Mouse (Mus musculus): ENCODE results near the gene Fchsd2. TPM values are rescaled to one million over a fixed set of nuclear protein-coding genes. Genes with fewer than 3 reads are reported as not detected.
"Not testable (repeated sequence)": the region's sequence is repeated elsewhere in the genome, so short reads cannot be mapped to it uniquely, and the experiment has no call there.

Fchsd2 gene
- polyA plus RNA-seq, 1 experiment from 2014 or later, result 51.6 TPM

GRCm38 (mm10) chr7:101144222-101144621 lies 51.6 kb downstream of the Fchsd2 start:
- H3K36me3 ChIP-seq (ENCODE audit: control insufficient read depth, insufficient read depth, low read length), result no peaks in the 10 kb centered on the region
- H3K4me2 ChIP-seq (ENCODE audit: low read depth, low read length), result no peak overlapping the region
- H3K4me3 ChIP-seq (ENCODE audit: low read depth, low read length), result no peak overlapping the region
- WGBS, result 92% methylated on average over 2 of the region's 2 CpGs
- ATAC-seq (ENCODE audit: low read depth), result no peak
- H3K9me3 ChIP-seq (ENCODE audit: control insufficient read depth, low read length), result no peaks in the 10 kb centered on the region
- no peak overlapping the region for H3K27ac ChIP-seq (ENCODE audit: low read depth, low read length)
- H3K9ac ChIP-seq (replicated peaks; ENCODE audit: low read depth, low read length), result no peak overlapping the region
- H3K27me3 ChIP-seq (ENCODE audit: control insufficient read depth, insufficient read depth, low read length), result no peaks in the 10 kb centered on the region
- no peaks in the 10 kb centered on the region for H3K4me1 ChIP-seq (ENCODE audit: control insufficient read depth, insufficient read depth, low read length)

- Histone ChIP-seq H3K4me2 (ENCODE audit: low read depth, low read length) (no peak overlapping the region), H3K36me3 (ENCODE audit: control insufficient read depth, insufficient read depth, low read length) (no peaks in the 10 kb centered on the region), H3K27ac (ENCODE audit: low read depth, low read length) (no peak overlapping the region), H3K27me3 (ENCODE audit: control insufficient read depth, insufficient read depth, low read length) (no peaks in the 10 kb centered on the region), H3K9ac (replicated peaks; ENCODE audit: low read depth, low read length) (no peak overlapping the region), H3K9me3 (ENCODE audit: control insufficient read depth, low read length) (no peaks in the 10 kb centered on the region), H3K4me3 (ENCODE audit: low read depth, low read length) (no peak overlapping the region), H3K4me1 (ENCODE audit: control insufficient read depth, insufficient read depth, low read length) (no peaks in the 10 kb centered on the region)
- no peak for ATAC-seq (ENCODE audit: low read depth)
- WGBS, result 79% methylated on average over 3 of the region's 3 CpGs
Observed at GRCm38 (mm10) chr7:101149039-101149438, 56.4 kb downstream of the Fchsd2 start.

GRCm38 (mm10) chr7:101154883-101155282 lies 62.2 kb downstream of the Fchsd2 start:
- WGBS, result 95% methylated on average over 15 of the region's 15 CpGs
- not testable (repeated sequence) for H3K4me1 ChIP-seq (ENCODE audit: control insufficient read depth, insufficient read depth, low read length); ATAC-seq (ENCODE audit: low read depth); H3K9ac ChIP-seq (replicated peaks; ENCODE audit: low read depth, low read length); H3K36me3 ChIP-seq (ENCODE audit: control insufficient read depth, insufficient read depth, low read length); H3K4me3 ChIP-seq (ENCODE audit: low read depth, low read length); H3K27me3 ChIP-seq (ENCODE audit: control insufficient read depth, insufficient read depth, low read length); H3K4me2 ChIP-seq (ENCODE audit: low read depth, low read length); H3K9me3 ChIP-seq (ENCODE audit: control insufficient read depth, low read length); H3K27ac ChIP-seq (ENCODE audit: low read depth, low read length)

- no peak overlapping the region for H3K9ac ChIP-seq (replicated peaks; ENCODE audit: low read depth, low read length)
- no peak overlapping the region for H3K4me2 ChIP-seq (ENCODE audit: low read depth, low read length)
- no peaks in the 10 kb centered on the region for H3K27me3 ChIP-seq (ENCODE audit: control insufficient read depth, insufficient read depth, low read length)
- ATAC-seq (ENCODE audit: low read depth), result no peak
- H3K4me1 ChIP-seq (ENCODE audit: control insufficient read depth, insufficient read depth, low read length), result no peaks in the 10 kb centered on the region
- no peaks in the 10 kb centered on the region for H3K9me3 ChIP-seq (ENCODE audit: control insufficient read depth, low read length)
- H3K4me3 ChIP-seq (ENCODE audit: low read depth, low read length), result no peak overlapping the region
- H3K36me3 ChIP-seq (ENCODE audit: control insufficient read depth, insufficient read depth, low read length), result no peaks in the 10 kb centered on the region
- no peak overlapping the region for H3K27ac ChIP-seq (ENCODE audit: low read depth, low read length)
- WGBS, result 86% methylated on average over 3 of the region's 3 CpGs
Observed at GRCm38 (mm10) chr7:101155284-101155683, 62.6 kb downstream of the Fchsd2 start.

GRCm38 (mm10) chr7:101160266-101160665 lies 67.6 kb downstream of the Fchsd2 start:
- no peak for ATAC-seq (ENCODE audit: low read depth)
- Histone ChIP-seq H3K4me1 (ENCODE audit: control insufficient read depth, insufficient read depth, low read length) (no peaks in the 10 kb centered on the region), H3K4me3 (ENCODE audit: low read depth, low read length) (no peak overlapping the region), H3K36me3 (ENCODE audit: control insufficient read depth, insufficient read depth, low read length) (no peaks in the 10 kb centered on the region), H3K27ac (ENCODE audit: low read depth, low read length) (no peak overlapping the region), H3K27me3 (ENCODE audit: control insufficient read depth, insufficient read depth, low read length) (no peaks in the 10 kb centered on the region), H3K9ac (replicated peaks; ENCODE audit: low read depth, low read length) (no peak overlapping the region), H3K9me3 (ENCODE audit: control insufficient read depth, low read length) (no peaks in the 10 kb centered on the region), H3K4me2 (ENCODE audit: low read depth, low read length) (no peak overlapping the region)
- 20% methylated on average over 2 of the region's 2 CpGs for WGBS

- WGBS, result 89% methylated on average over 1 of the region's 1 CpGs
Observed at GRCm38 (mm10) chr7:101162781-101163180, 70.1 kb downstream of the Fchsd2 start.

GRCm38 (mm10) chr7:101163878-101164277 lies 71.2 kb downstream of the Fchsd2 start:
- no peaks in the 10 kb centered on the region for H3K4me1 ChIP-seq (ENCODE audit: control insufficient read depth, insufficient read depth, low read length)
- no peak overlapping the region for H3K27ac ChIP-seq (ENCODE audit: low read depth, low read length)
- H3K36me3 ChIP-seq (ENCODE audit: control insufficient read depth, insufficient read depth, low read length), result no peaks in the 10 kb centered on the region
- no peak overlapping the region for H3K4me2 ChIP-seq (ENCODE audit: low read depth, low read length)
- ATAC-seq (ENCODE audit: low read depth), result no peak
- WGBS, result 83% methylated on average over 4 of the region's 4 CpGs
- H3K9me3 ChIP-seq (ENCODE audit: control insufficient read depth, low read length), result no peaks in the 10 kb centered on the region
- H3K27me3 ChIP-seq (ENCODE audit: control insufficient read depth, insufficient read depth, low read length), result no peaks in the 10 kb centered on the region
- H3K9ac ChIP-seq (replicated peaks; ENCODE audit: low read depth, low read length), result no peak overlapping the region
- no peak overlapping the region for H3K4me3 ChIP-seq (ENCODE audit: low read depth, low read length)

More at GRCm38 (mm10) chr7:101162781-101163180, 70.1 kb downstream of the Fchsd2 start:
- Histone ChIP-seq H3K9me3 (ENCODE audit: control insufficient read depth, low read length) (no peaks in the 10 kb centered on the region), H3K36me3 (ENCODE audit: control insufficient read depth, insufficient read depth, low read length) (no peaks in the 10 kb centered on the region), H3K9ac (replicated peaks; ENCODE audit: low read depth, low read length) (no peak overlapping the region), H3K4me2 (ENCODE audit: low read depth, low read length) (no peak overlapping the region), H3K27ac (ENCODE audit: low read depth, low read length) (no peak overlapping the region), H3K27me3 (ENCODE audit: control insufficient read depth, insufficient read depth, low read length) (no peaks in the 10 kb centered on the region), H3K4me3 (ENCODE audit: low read depth, low read length) (no peak overlapping the region), H3K4me1 (ENCODE audit: control insufficient read depth, insufficient read depth, low read length) (no peaks in the 10 kb centered on the region)
- no peak for ATAC-seq (ENCODE audit: low read depth)

- WGBS, result 34% methylated on average over 2 of the region's 2 CpGs
- Histone ChIP-seq H3K9me3 (ENCODE audit: control insufficient read depth, low read length) (no peaks in the 10 kb centered on the region), H3K4me2 (ENCODE audit: low read depth, low read length) (no peak overlapping the region), H3K4me1 (ENCODE audit: control insufficient read depth, insufficient read depth, low read length) (no peaks in the 10 kb centered on the region), H3K27ac (ENCODE audit: low read depth, low read length) (no peak overlapping the region), H3K9ac (replicated peaks; ENCODE audit: low read depth, low read length) (no peak overlapping the region), H3K36me3 (ENCODE audit: control insufficient read depth, insufficient read depth, low read length) (no peaks in the 10 kb centered on the region), H3K4me3 (ENCODE audit: low read depth, low read length) (no peak overlapping the region), H3K27me3 (ENCODE audit: control insufficient read depth, insufficient read depth, low read length) (no peaks in the 10 kb centered on the region)
- no peak for ATAC-seq (ENCODE audit: low read depth)
Observed at GRCm38 (mm10) chr7:101166568-101166967, 73.9 kb downstream of the Fchsd2 start.

GRCm38 (mm10) chr7:101170482-101170881 lies 77.8 kb downstream of the Fchsd2 start:
- H3K36me3 ChIP-seq (ENCODE audit: control insufficient read depth, insufficient read depth, low read length), result no peaks in the 10 kb centered on the region
- no peaks in the 10 kb centered on the region for H3K9me3 ChIP-seq (ENCODE audit: control insufficient read depth, low read length)
- no peak overlapping the region for H3K4me2 ChIP-seq (ENCODE audit: low read depth, low read length)
- H3K27ac ChIP-seq (ENCODE audit: low read depth, low read length), result no peak overlapping the region
- no peak overlapping the region for H3K4me3 ChIP-seq (ENCODE audit: low read depth, low read length)
- ATAC-seq (ENCODE audit: low read depth), result no peak
- 48% methylated on average over 3 of the region's 3 CpGs for WGBS
- no peak overlapping the region for H3K9ac ChIP-seq (replicated peaks; ENCODE audit: low read depth, low read length)
- H3K4me1 ChIP-seq (ENCODE audit: control insufficient read depth, insufficient read depth, low read length), result no peaks in the 10 kb centered on the region
- H3K27me3 ChIP-seq (ENCODE audit: control insufficient read depth, insufficient read depth, low read length), result no peaks in the 10 kb centered on the region

- H3K4me1 ChIP-seq (ENCODE audit: control insufficient read depth, insufficient read depth, low read length), result no peaks in the 10 kb centered on the region
- 92% methylated on average over 1 of the region's 1 CpGs for WGBS
Observed at GRCm38 (mm10) chr7:101171002-101171401, 78.3 kb downstream of the Fchsd2 start.

More at GRCm38 (mm10) chr7:101171002-101171401, 78.3 kb downstream of the Fchsd2 start:
- no peak overlapping the region for H3K4me3 ChIP-seq (ENCODE audit: low read depth, low read length)
- no peak overlapping the region for H3K27ac ChIP-seq (ENCODE audit: low read depth, low read length)
- H3K9ac ChIP-seq (replicated peaks; ENCODE audit: low read depth, low read length), result no peak overlapping the region
- ATAC-seq (ENCODE audit: low read depth), result no peak
- no peaks in the 10 kb centered on the region for H3K36me3 ChIP-seq (ENCODE audit: control insufficient read depth, insufficient read depth, low read length)
- no peak overlapping the region for H3K4me2 ChIP-seq (ENCODE audit: low read depth, low read length)
- H3K9me3 ChIP-seq (ENCODE audit: control insufficient read depth, low read length), result no peaks in the 10 kb centered on the region
- no peaks in the 10 kb centered on the region for H3K27me3 ChIP-seq (ENCODE audit: control insufficient read depth, insufficient read depth, low read length)
